Mouse (Mus musculus) G1E (cell line): ENCODE measurements around the gene Cux1. TPM values are rescaled to one million over a fixed set of nuclear protein-coding genes. Genes with fewer than 3 reads are reported as not detected.
"Not testable (repeated sequence)": the region's sequence is repeated elsewhere in the genome, so short reads cannot be mapped to it uniquely, and the experiment has no call there.

Experiments used
- ATAC-seq: 2 replicates; pipeline ENCODE4 v1.8.0; 2016; ENCODE audit warnings: mild to moderate bottlenecking; ENCODE audit not compliant: insufficient number of reproducible peaks, poor library complexity, low FRiP score, severe bottlenecking; ENCODE audit errors: extremely low read depth
- DNase-seq: peaks from one replicate; pipeline ENCODE4 v3.0.0; 2012; ENCODE audit warnings: low spot score
- H3K27me3 ChIP-seq: 2 replicates; pipeline ENCODE4 v1.6.1; 2012; ENCODE audit warnings: mild to moderate bottlenecking, low read length, inconsistent platforms; ENCODE audit not compliant: insufficient read depth
- H3K36me3 ChIP-seq: replicated peaks from 2 replicates; pipeline ENCODE3; 2012; ENCODE audit warnings: mild to moderate bottlenecking, inconsistent platforms
- H3K4me1 ChIP-seq: 2 replicates; pipeline ENCODE4 v1.6.1; 2012; ENCODE audit warnings: low read depth, low read length, inconsistent platforms, mixed read lengths; ENCODE audit not compliant: insufficient read depth
- H3K4me3 ChIP-seq: 2 replicates; pipeline ENCODE4 v1.5.1; 2012; ENCODE audit warnings: low read depth, mild to moderate bottlenecking, inconsistent platforms, low read length, moderate library complexity, mixed read lengths
- H3K9me3 ChIP-seq: replicated peaks from 2 replicates; pipeline ENCODE4 v1.6.1; 2012; ENCODE audit warnings: inconsistent platforms
- CTCF ChIP-seq: IDR thresholded peaks from 2 replicates; pipeline ENCODE4 v1.5.1; 2012; ENCODE audit warnings: low read depth, low read length, inconsistent platforms, mixed read lengths
- GATA1 ChIP-seq: IDR thresholded peaks from 2 replicates; pipeline ENCODE4 v1.6.1; 2012; ENCODE audit warnings: borderline replicate concordance, low read length, inconsistent platforms, mixed read lengths
- GATA2 ChIP-seq: IDR thresholded peaks from 2 replicates; pipeline ENCODE4 v1.6.1; 2012; ENCODE audit warnings: low read depth, low read length, inconsistent platforms, borderline replicate concordance
- POLR2AphosphoS5 ChIP-seq: IDR thresholded peaks from 2 replicates; pipeline ENCODE4 v1.6.1; 2012; ENCODE audit warnings: low read depth, low read length, inconsistent platforms; ENCODE audit not compliant: insufficient replicate concordance
- TAL1 ChIP-seq: conservative IDR thresholded peaks from 2 replicates; pipeline ENCODE4 v1.6.1; 2012; ENCODE audit warnings: low read depth, low read length, inconsistent platforms, mixed read lengths
- polyA plus RNA-seq: library from polyadenylated mRNA; stranded (reverse); fragments of >175 nt; gene quantifications from 2 replicates; pipeline ENCODE4 v1.2.3, GENCODE M21; 2012
- total RNA-seq, 2 experiments: library from RNA; stranded (forward) in 1 of 2; stranded (reverse) in 1 of 2; fragments of 200-1000 nt in 1 of 2; fragments of >200 nt in 1 of 2; fragmentation: Nextera tagmentation in 1 of 2; gene quantifications; 2 replicates each; pipeline ENCODE4 v1.2.3; 2014 to 2017

Cux1 gene
- total and polyA plus RNA-seq, 3 experiments: 0.03 to 0.11 TPM; not detected in 1

DNA sequence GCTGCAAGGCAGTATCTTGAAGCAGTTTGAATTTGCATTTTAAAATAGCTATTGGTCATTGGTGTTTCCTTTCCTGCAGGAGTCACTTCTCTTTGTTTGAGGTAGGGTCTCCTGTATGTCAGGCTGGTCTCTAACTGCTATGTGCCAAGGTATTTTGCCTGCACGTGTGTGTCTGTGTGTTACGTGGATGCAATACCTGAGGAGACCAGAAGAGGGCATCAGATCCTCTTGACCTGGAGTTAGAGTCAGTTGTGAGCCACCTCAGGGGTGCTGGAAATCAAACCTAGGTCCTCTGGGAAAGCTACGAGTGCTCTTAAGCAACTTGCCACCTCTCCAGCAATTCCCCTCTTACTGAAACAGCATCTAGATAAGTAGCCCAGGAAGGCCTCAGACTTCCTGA lies 352.1 kb downstream of the Cux1 start:
- DNase-seq (no peak), ATAC-seq (no peak)
- Histone ChIP-seq H3K4me1 (0 out of 2 replicates have a peak, but pooled peaks cover 3% of the 10 kb centered on the region), H3K4me3 (no peak overlapping the region), H3K27me3 (peaks cover 10% of the 10 kb centered on the region; the same call in 1 of the 2 replicates), H3K9me3 (no peaks in the 10 kb centered on the region), H3K36me3 (no peaks in the 10 kb centered on the region)
- no peak for TF ChIP-seq TAL1
- peak; percentile 42 for TF ChIP-seq CTCF

DNA sequence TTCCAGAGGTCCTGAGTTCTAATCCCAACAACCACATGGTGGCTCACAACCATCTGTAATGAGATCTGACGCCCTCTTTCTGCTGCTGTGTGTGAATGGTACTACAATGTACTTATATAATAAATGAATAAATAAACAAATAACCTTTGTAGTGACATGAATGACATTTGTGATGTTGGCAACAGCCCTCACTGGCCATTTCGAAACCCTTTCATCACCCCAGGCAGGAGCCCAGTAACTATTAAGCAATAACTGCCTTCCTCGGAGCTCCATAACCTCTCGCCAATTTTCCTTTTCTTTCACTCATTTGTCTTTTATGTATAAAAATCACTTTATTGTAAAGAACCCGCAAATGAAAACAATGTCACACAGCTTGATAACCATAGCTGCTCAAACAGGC lies 353.6 kb downstream of the Cux1 start:
- ATAC-seq (no peak), DNase-seq (no peak)
- Histone ChIP-seq H3K36me3 (no peaks in the 10 kb centered on the region), H3K4me1 (0 out of 2 replicates have a peak, but pooled peaks cover 3% of the 10 kb centered on the region), H3K27me3 (peaks cover 3% of the 10 kb centered on the region; the same call in 1 of the 2 replicates), H3K4me3 (no peak overlapping the region), H3K9me3 (no peaks in the 10 kb centered on the region)
- TF ChIP-seq POLR2AphosphoS5 (no peak), GATA2 (no peak), TAL1 (no peak), CTCF (no peak), GATA1 (no peak)

DNA sequence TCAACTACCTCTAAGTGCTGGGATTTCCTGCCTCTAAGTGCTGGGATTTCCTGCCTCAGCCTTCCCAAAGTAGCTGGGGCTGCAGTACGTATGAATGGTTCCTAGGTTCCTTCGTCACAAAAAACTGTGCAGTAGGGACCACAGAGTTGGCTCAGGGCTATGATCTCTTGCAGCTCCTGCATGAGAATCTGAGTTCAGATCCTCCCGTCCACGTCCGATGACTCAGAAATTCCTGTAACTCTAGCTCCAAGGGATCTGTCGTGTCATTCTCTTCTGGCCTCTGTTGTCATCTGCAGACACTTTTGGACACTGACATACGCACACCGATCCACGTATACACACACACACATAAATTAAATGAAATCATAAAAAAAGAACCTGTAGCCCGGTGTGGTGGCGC lies 354.6 kb downstream of the Cux1 start:
- Histone ChIP-seq H3K4me1 (no peaks in the 10 kb centered on the region), H3K4me3 (no peak overlapping the region), H3K36me3 (no peaks in the 10 kb centered on the region), H3K27me3 (no peaks in the 10 kb centered on the region; the same call in 1 of the 2 replicates), H3K9me3 (no peaks in the 10 kb centered on the region)
- DNase-seq (no peak), ATAC-seq (no peak)
- TF ChIP-seq GATA1 (no peak), POLR2AphosphoS5 (no peak), TAL1 (no peak), GATA2 (no peak), CTCF (no peak)

DNA sequence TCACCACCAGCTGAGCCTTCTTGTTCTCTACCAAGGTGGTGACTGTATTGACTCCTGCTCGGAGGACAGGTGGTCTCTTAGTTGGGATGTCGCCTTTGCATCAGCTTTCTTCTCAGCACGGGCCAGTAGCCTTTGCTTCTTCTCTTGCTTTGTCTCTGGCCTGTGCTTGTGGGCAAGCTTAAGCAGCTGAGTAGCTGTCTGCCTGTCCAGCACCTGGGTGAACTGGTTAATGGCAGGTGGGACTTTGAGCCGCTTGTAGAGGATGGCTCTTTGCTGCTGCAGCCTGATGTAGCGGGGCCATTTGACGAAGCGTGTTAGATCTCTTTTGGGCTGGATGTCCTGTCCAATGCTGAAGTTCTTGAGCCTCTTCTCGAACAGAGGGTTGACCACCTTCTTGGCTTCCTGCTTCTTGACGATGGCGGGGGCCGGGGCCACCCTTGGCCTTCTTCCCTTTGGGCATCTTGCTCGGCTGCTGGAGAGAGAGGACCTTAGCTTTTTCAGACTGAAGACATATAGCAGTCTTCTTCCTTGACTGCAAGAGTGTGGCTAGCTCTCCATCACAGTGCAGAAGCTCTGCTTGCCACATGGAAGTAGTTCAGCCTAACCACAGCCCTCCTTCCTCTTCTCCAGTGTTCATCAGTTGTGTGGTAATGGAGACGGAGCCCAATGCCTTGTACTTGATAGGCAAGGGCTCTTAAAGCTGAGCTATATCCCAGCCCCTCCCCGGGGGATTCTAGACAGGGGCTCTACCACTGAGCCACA lies 355.8 kb downstream of the Cux1 start:
- not testable (repeated sequence) for ATAC-seq, DNase-seq, H3K4me3 ChIP-seq, H3K4me1 ChIP-seq, H3K9me3 ChIP-seq, H3K27me3 ChIP-seq, H3K36me3 ChIP-seq

DNA sequence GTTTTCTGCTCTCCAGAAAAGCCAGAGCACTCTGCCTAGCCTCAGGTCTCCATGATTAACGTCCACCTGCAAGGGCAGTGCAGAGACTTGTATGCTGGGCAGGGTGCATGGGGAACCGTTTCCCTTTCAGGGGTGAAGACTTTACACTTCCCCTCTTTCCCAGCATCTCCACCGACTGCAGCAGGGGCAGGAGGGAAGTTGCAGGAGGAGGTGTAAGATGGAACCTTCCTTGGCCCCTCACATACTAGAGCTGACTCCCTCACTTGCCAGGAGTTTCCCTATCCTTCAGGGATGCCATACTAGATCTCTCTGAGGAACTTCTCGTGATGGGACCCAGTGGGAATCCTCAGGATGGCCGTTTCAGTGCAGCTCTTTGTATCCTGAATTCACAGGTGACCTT lies 356.7 kb downstream of the Cux1 start:
- H3K4me3 ChIP-seq: no peak overlapping the region
- H3K4me1 ChIP-seq: no peaks in the 10 kb centered on the region
- H3K9me3 ChIP-seq: no peaks in the 10 kb centered on the region
- TF ChIP-seq GATA1 (no peak), TAL1 (no peak), CTCF (no peak), GATA2 (no peak), POLR2AphosphoS5 (no peak)
- no peaks in the 10 kb centered on the region for H3K36me3 ChIP-seq
- no peaks in the 10 kb centered on the region for H3K27me3 ChIP-seq
- ATAC-seq (no peak), DNase-seq (no peak)

DNA sequence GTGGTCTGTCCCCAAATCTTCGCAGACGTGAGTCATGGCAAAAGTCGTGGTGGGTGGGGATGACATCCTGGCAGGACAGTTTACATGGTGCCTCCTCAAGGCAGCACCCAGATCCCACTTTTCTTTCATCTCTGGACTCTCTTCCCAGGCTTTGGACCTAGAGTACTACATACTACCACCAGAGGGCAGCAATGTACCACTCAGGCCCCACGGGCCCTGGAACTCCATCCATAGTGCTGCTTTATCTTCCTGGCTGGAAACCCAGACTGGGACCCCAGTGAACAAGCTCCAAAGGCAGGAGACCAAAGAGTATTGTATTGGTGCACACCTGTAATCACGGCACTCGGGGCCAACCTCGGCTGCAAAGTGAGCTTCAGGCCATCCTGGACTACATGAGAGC lies 365.5 kb downstream of the Cux1 start:
- TF ChIP-seq CTCF (peak; percentile 67), TAL1 (no peak)
- H3K4me3 ChIP-seq: no peak overlapping the region
- no peaks in the 10 kb centered on the region for H3K9me3 ChIP-seq
- H3K27me3 ChIP-seq: no peaks in the 10 kb centered on the region
- ATAC-seq (0 out of 2 replicates have a peak, but pooled peaks have one; percentile 42), DNase-seq (no peak)
- peaks cover 17% of the 10 kb centered on the region for H3K36me3 ChIP-seq
- H3K4me1 ChIP-seq: peaks cover 18% of the 10 kb centered on the region

DNA sequence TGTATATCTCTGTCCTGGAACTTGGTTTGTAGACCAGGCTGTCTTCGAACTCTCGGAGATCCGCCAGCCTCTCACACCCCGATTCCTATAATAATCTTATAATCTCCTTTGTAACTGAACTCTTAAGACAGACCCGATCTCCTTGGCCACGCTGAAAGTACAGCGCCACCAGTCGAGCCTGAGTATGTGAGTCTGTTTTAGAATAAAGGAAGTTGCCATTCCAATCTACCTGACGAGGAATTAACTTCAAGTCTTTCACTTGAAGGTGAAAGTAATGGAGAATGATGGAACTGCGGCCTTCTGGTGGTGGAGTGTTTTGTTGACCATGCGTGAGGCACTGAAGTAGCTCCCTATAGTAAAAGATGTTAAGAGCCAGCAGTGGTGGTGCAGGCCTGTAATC lies 367.8 kb downstream of the Cux1 start:
- DNase-seq: no peak

More for the DNA sequence above, 367.8 kb downstream of the Cux1 start:
- peaks cover 21% of the 10 kb centered on the region for H3K4me1 ChIP-seq
- H3K36me3 ChIP-seq: peaks cover 40% of the 10 kb centered on the region
- no peaks in the 10 kb centered on the region for H3K27me3 ChIP-seq
- no peak for ATAC-seq
- no peaks in the 10 kb centered on the region for H3K9me3 ChIP-seq
- TF ChIP-seq POLR2AphosphoS5 (no peak), GATA1 (no peak), GATA2 (no peak), TAL1 (no peak), CTCF (no peak)
- peak overlapping the region; percentile 24; the same call in 1 of the 2 replicates for H3K4me3 ChIP-seq
